Mouse (Mus musculus): ENCODE measurements around the gene Sbp. TPM values are rescaled to one million over a fixed set of nuclear protein-coding genes. Genes with fewer than 3 reads are reported as not detected.

Gene Sbp
- not detected for polyA plus RNA-seq (2014; fragmentation: Illumina TruSeq; extraction: RNeasy Lipid Tissue Mini Kit (QIAGEN cat#74804))

GRCm38 (mm10) chr17:23941372-23941771, at the start of gene Sbp:
Sbp (plus strand) TSS chr17:23941672.

GRCm38 (mm10) chr17:23917158-23917557, 24.3 kb upstream of the Sbp start, which contains the start of gene Dcpp3:
Dcpp3 (plus strand) TSS chr17:23917458.

GRCm38 (mm10) chr17:23955174-23955573, 13.7 kb downstream of the Sbp start, which contains the start of gene Sbpl:
Sbpl (minus strand) TSS chr17:23955274.

GRCm38 (mm10) chr17:23980297-23980909, 38.9 kb downstream of the Sbp start, which contains the start of gene Prss30:
Prss30 (minus strand) TSS chr17:23980566.

Other genes starting within 250 kb of the Sbp start
- gene 1520401A03Rik, start 218.9 kb upstream of the Sbp start, polyA plus RNA-seq (2014; fragmentation: Illumina TruSeq; extraction: RNeasy Lipid Tissue Mini Kit (QIAGEN cat#74804)) = not detected
- gene Pkmyt1, start 215.3 kb upstream of the Sbp start, polyA plus RNA-seq (2014; fragmentation: Illumina TruSeq; extraction: RNeasy Lipid Tissue Mini Kit (QIAGEN cat#74804)) = 0.46 TPM
- gene Paqr4, start 200.8 kb upstream of the Sbp start, polyA plus RNA-seq (2014; fragmentation: Illumina TruSeq; extraction: RNeasy Lipid Tissue Mini Kit (QIAGEN cat#74804)) = 2.0 TPM
- not detected for gene Kremen2, start 195.8 kb upstream of the Sbp start, polyA plus RNA-seq (2014; fragmentation: Illumina TruSeq; extraction: RNeasy Lipid Tissue Mini Kit (QIAGEN cat#74804))
- 0.34 TPM for gene Flywch1, start 170.1 kb upstream of the Sbp start, polyA plus RNA-seq (2014; fragmentation: Illumina TruSeq; extraction: RNeasy Lipid Tissue Mini Kit (QIAGEN cat#74804))
- not detected for gene Flywch2, start 155.6 kb upstream of the Sbp start, polyA plus RNA-seq (2014; fragmentation: Illumina TruSeq; extraction: RNeasy Lipid Tissue Mini Kit (QIAGEN cat#74804))
- 111 TPM for gene Srrm2, start 151.1 kb upstream of the Sbp start, polyA plus RNA-seq (2014; fragmentation: Illumina TruSeq; extraction: RNeasy Lipid Tissue Mini Kit (QIAGEN cat#74804))
- 18.7 TPM for gene Elob, start 112.5 kb upstream of the Sbp start, polyA plus RNA-seq (2014; fragmentation: Illumina TruSeq; extraction: RNeasy Lipid Tissue Mini Kit (QIAGEN cat#74804))
- not detected for gene Prss33, start 105.6 kb upstream of the Sbp start, polyA plus RNA-seq (2014; fragmentation: Illumina TruSeq; extraction: RNeasy Lipid Tissue Mini Kit (QIAGEN cat#74804))
- gene Prss32, start 97.8 kb upstream of the Sbp start, polyA plus RNA-seq (2014; fragmentation: Illumina TruSeq; extraction: RNeasy Lipid Tissue Mini Kit (QIAGEN cat#74804)) = not detected
- gene Prss41, start 97.5 kb upstream of the Sbp start, polyA plus RNA-seq (2014; fragmentation: Illumina TruSeq; extraction: RNeasy Lipid Tissue Mini Kit (QIAGEN cat#74804)) = not detected
- not detected for gene Prss21, start 73.6 kb upstream of the Sbp start, polyA plus RNA-seq (2014; fragmentation: Illumina TruSeq; extraction: RNeasy Lipid Tissue Mini Kit (QIAGEN cat#74804))
- 1.3 TPM for gene Dcpp1, start 60.8 kb upstream of the Sbp start, polyA plus RNA-seq (2014; fragmentation: Illumina TruSeq; extraction: RNeasy Lipid Tissue Mini Kit (QIAGEN cat#74804))
- not detected for gene Dcpp2, start 60.8 kb upstream of the Sbp start, polyA plus RNA-seq (2014; fragmentation: Illumina TruSeq; extraction: RNeasy Lipid Tissue Mini Kit (QIAGEN cat#74804))
- 4.1 TPM for gene Dcpp3, start 24.2 kb upstream of the Sbp start, polyA plus RNA-seq (2014; fragmentation: Illumina TruSeq; extraction: RNeasy Lipid Tissue Mini Kit (QIAGEN cat#74804))
- gene Sbpl, start 13.6 kb downstream of the Sbp start, polyA plus RNA-seq (2014; fragmentation: Illumina TruSeq; extraction: RNeasy Lipid Tissue Mini Kit (QIAGEN cat#74804)) = not detected
- 0.43 TPM for gene Prss30, start 38.9 kb downstream of the Sbp start, polyA plus RNA-seq (2014; fragmentation: Illumina TruSeq; extraction: RNeasy Lipid Tissue Mini Kit (QIAGEN cat#74804))
- not detected for gene Prss22, start 56.4 kb downstream of the Sbp start, polyA plus RNA-seq (2014; fragmentation: Illumina TruSeq; extraction: RNeasy Lipid Tissue Mini Kit (QIAGEN cat#74804))
- gene Prss27, start 96.5 kb downstream of the Sbp start, polyA plus RNA-seq (2014; fragmentation: Illumina TruSeq; extraction: RNeasy Lipid Tissue Mini Kit (QIAGEN cat#74804)) = not detected
- 64.0 TPM for gene Kctd5, start 131.8 kb downstream of the Sbp start, polyA plus RNA-seq (2014; fragmentation: Illumina TruSeq; extraction: RNeasy Lipid Tissue Mini Kit (QIAGEN cat#74804))
- 52.1 TPM for gene Pdpk1, start 209.3 kb downstream of the Sbp start, polyA plus RNA-seq (2014; fragmentation: Illumina TruSeq; extraction: RNeasy Lipid Tissue Mini Kit (QIAGEN cat#74804))
- gene Amdhd2, start 222.1 kb downstream of the Sbp start, polyA plus RNA-seq (2014; fragmentation: Illumina TruSeq; extraction: RNeasy Lipid Tissue Mini Kit (QIAGEN cat#74804)) = not detected
- gene Atp6v0c, start 228.0 kb downstream of the Sbp start, polyA plus RNA-seq (2014; fragmentation: Illumina TruSeq; extraction: RNeasy Lipid Tissue Mini Kit (QIAGEN cat#74804)) = 42.9 TPM

Measured in ovary, adult 10 weeks (tissue).